Mouse (Mus musculus): Measurements from ENCODE around the gene Gpr153.

The Gpr153 gene

GRCm38 (mm10) chr4:152290385-152290784, 16.4 kb downstream of the Gpr153 start:
- DNase-seq: no peak

- no peak for DNase-seq
These were observed 17.0 kb downstream of the Gpr153 start for GRCm38 (mm10) chr4:152290991-152291390.

GRCm38 (mm10) chr4:152291562-152291961, 17.5 kb downstream of the Gpr153 start, which contains the start of gene Hes3:
Gene Hes3 (minus strand): TSS chr4:152291662.
- DNase-seq: no peak

- no peak for DNase-seq
These were observed 18.2 kb downstream of the Gpr153 start for GRCm38 (mm10) chr4:152292102-152292765.

GRCm38 (mm10) chr4:152294188-152294929, 20.3 kb downstream of the Gpr153 start:
- no peak for DNase-seq

GRCm38 (mm10) chr4:152295916-152296315, 21.9 kb downstream of the Gpr153 start:
- no peak for DNase-seq

- no peak for DNase-seq
These were observed 22.3 kb downstream of the Gpr153 start for GRCm38 (mm10) chr4:152296371-152296770.

- peak; percentile 98 for DNase-seq
These were observed 23.1 kb downstream of the Gpr153 start, which contains the start of gene Icmt for GRCm38 (mm10) chr4:152296874-152297861. Gene Icmt (plus strand): TSS chr4:152297227.

- no peak for DNase-seq
These were observed 24.8 kb downstream of the Gpr153 start for GRCm38 (mm10) chr4:152298836-152299235.

GRCm38 (mm10) chr4:152300375-152300774, 26.3 kb downstream of the Gpr153 start:
- DNase-seq: no peak

- DNase-seq: peak; percentile 73
These were observed 28.0 kb downstream of the Gpr153 start for GRCm38 (mm10) chr4:152302012-152302411.

GRCm38 (mm10) chr4:152303172-152303571, 29.1 kb downstream of the Gpr153 start:
- peak; percentile 83 for DNase-seq

- no peak for DNase-seq
These were observed 30.7 kb downstream of the Gpr153 start for GRCm38 (mm10) chr4:152304685-152305084.

GRCm38 (mm10) chr4:152305991-152306390, 32.0 kb downstream of the Gpr153 start:
- DNase-seq: no peak

GRCm38 (mm10) chr4:152307542-152307941, 33.5 kb downstream of the Gpr153 start:
- no peak for DNase-seq

- no peak for DNase-seq
These were observed 38.2 kb downstream of the Gpr153 start for GRCm38 (mm10) chr4:152312186-152312585.

GRCm38 (mm10) chr4:152313211-152313632, 39.2 kb downstream of the Gpr153 start:
- DNase-seq: no peak

- no peak for DNase-seq
These were observed 39.9 kb downstream of the Gpr153 start for GRCm38 (mm10) chr4:152313934-152314333.

- DNase-seq: no peak
These were observed 41.6 kb downstream of the Gpr153 start for GRCm38 (mm10) chr4:152315498-152316213.

GRCm38 (mm10) chr4:152317631-152318033, 43.6 kb downstream of the Gpr153 start:
- no peak for DNase-seq

GRCm38 (mm10) chr4:152318517-152319234, 44.6 kb downstream of the Gpr153 start, which contains the start of gene Rnf207:
Gene Rnf207 (minus strand): TSS chr4:152318993.
- peak; percentile 50 for DNase-seq

Data from kidney, adult 11 months (tissue).